Mouse (Mus musculus) lung, embryonic 16.5 days (tissue): ENCODE measurements at regions not wholly inside any gene's neighbourhood (a gene's known extent, or its start where the extent isn't known, plus 50 kb on each side); places are given as distances from the start of the nearest gene placed in this dataset.
A peak's percentile ranks its signal among the peaks of the same experiment; 100 is the strongest.

ENCODE experiments used
- ATAC-seq: fragments of 200-750 bp; cut with Nextera tagmentation; 2 replicates; pipeline ENCODE4 v1.8.0; 2017; ENCODE audit warnings: low read depth, mild to moderate bottlenecking, moderate library complexity
- H3K27ac ChIP-seq: fragments of 300-500 bp; sonication (generic); 2 replicates; pipeline ENCODE4 v1.5.1; 2014; ENCODE audit warnings: mild to moderate bottlenecking, control low read depth, low read length
- H3K27me3 ChIP-seq: fragments of 300-500 bp; sonication (generic); 2 replicates; pipeline ENCODE4 v1.6.1; 2014; ENCODE audit warnings: low read depth, low read length, mixed read lengths; ENCODE audit not compliant: control insufficient read depth, insufficient read depth
- H3K36me3 ChIP-seq: fragments of 300-500 bp; sonication (generic); 2 replicates; pipeline ENCODE4 v1.6.1; 2014; ENCODE audit warnings: low read length; ENCODE audit not compliant: control insufficient read depth, insufficient read depth
- H3K4me1 ChIP-seq: fragments of 300-500 bp; sonication (generic); replicated peaks from 2 replicates; pipeline ENCODE4 v1.6.1; 2014; ENCODE audit warnings: low read length, mixed read lengths; ENCODE audit not compliant: control insufficient read depth, insufficient read depth
- H3K4me2 ChIP-seq: fragments of 300-500 bp; sonication (generic); 2 replicates; pipeline ENCODE4 v1.6.1; 2014; ENCODE audit warnings: low read depth, low read length, control low read depth
- H3K4me3 ChIP-seq: fragments of 300-500 bp; sonication (generic); 2 replicates; pipeline ENCODE4 v1.5.1; 2014; ENCODE audit warnings: mild to moderate bottlenecking, low read length, control low read depth
- H3K9ac ChIP-seq: fragments of 300-500 bp; sonication (generic); 2 replicates; pipeline ENCODE4 v1.6.1; 2014; ENCODE audit warnings: low read length, control low read depth
- H3K9me3 ChIP-seq: fragments of 300-500 bp; sonication (generic); 2 replicates; pipeline ENCODE4 v1.6.1; 2016; ENCODE audit warnings: low read length; ENCODE audit not compliant: control insufficient read depth
- WGBS: fragments of 180-500 bp; shearing (Covaris S2); extraction: QIAGEN DNeasy Blood & Tissue Kit; methylation state at CpG from one replicate; pipeline ENCODE4 v1.1.7; 2014; 5-methylcytosine and 5-hydroxymethylcytosine counted together

GRCm38 (mm10) chr16:52742166-52742565 lies 288.3 kb upstream of the Alcam start:
- H3K27me3 ChIP-seq, result no peaks in the 10 kb centered on the region
- no peak overlapping the region for H3K9ac ChIP-seq
- H3K9me3 ChIP-seq, result no peaks in the 10 kb centered on the region
- no peaks in the 10 kb centered on the region for H3K4me1 ChIP-seq
- no peak for ATAC-seq
- no peak overlapping the region for H3K4me2 ChIP-seq
- H3K36me3 ChIP-seq, result no peaks in the 10 kb centered on the region
- WGBS, result 64% methylated on average over 3 of the region's 3 CpGs
- no peak overlapping the region for H3K27ac ChIP-seq
- H3K4me3 ChIP-seq, result no peak overlapping the region

- ATAC-seq, result no peak
- no peak overlapping the region for H3K27ac ChIP-seq
- H3K4me2 ChIP-seq, result no peak overlapping the region
- 80% methylated on average over 3 of the region's 3 CpGs for WGBS
- H3K36me3 ChIP-seq, result no peaks in the 10 kb centered on the region
- no peaks in the 10 kb centered on the region for H3K27me3 ChIP-seq
- H3K4me1 ChIP-seq, result no peaks in the 10 kb centered on the region
- H3K9me3 ChIP-seq, result no peaks in the 10 kb centered on the region
- H3K4me3 ChIP-seq, result no peak overlapping the region
- H3K9ac ChIP-seq, result no peak overlapping the region
Measured at GRCm38 (mm10) chr16:52726120-52726844, 272.4 kb upstream of the Alcam start.

GRCm38 (mm10) chr16:52718231-52718932 lies 264.5 kb upstream of the Alcam start:
- Histone ChIP-seq H3K27ac (no peak overlapping the region), H3K4me2 (no peak overlapping the region), H3K4me3 (no peak overlapping the region), H3K4me1 (no peaks in the 10 kb centered on the region), H3K27me3 (no peaks in the 10 kb centered on the region), H3K36me3 (no peaks in the 10 kb centered on the region), H3K9ac (no peak overlapping the region), H3K9me3 (no peaks in the 10 kb centered on the region)
- 77% methylated on average over 1 of the region's 1 CpGs for WGBS
- no peak for ATAC-seq

- no peak overlapping the region for H3K4me2 ChIP-seq
- H3K27ac ChIP-seq, result no peak overlapping the region
- H3K9me3 ChIP-seq, result no peaks in the 10 kb centered on the region
- no peak overlapping the region for H3K4me3 ChIP-seq
- no peaks in the 10 kb centered on the region for H3K4me1 ChIP-seq
- H3K27me3 ChIP-seq, result no peaks in the 10 kb centered on the region
- 71% methylated on average over 1 of the region's 1 CpGs for WGBS
- H3K36me3 ChIP-seq, result no peaks in the 10 kb centered on the region
- no peak overlapping the region for H3K9ac ChIP-seq
- no peak for ATAC-seq
Measured at GRCm38 (mm10) chr16:52690272-52690671, 236.4 kb upstream of the Alcam start.

GRCm38 (mm10) chr16:52654825-52655224 lies 201.0 kb upstream of the Alcam start:
- no peak overlapping the region for H3K4me3 ChIP-seq
- H3K27me3 ChIP-seq, result no peaks in the 10 kb centered on the region
- H3K9me3 ChIP-seq, result no peaks in the 10 kb centered on the region
- peak; percentile 34; the same call in 1 of the 2 replicates for ATAC-seq
- H3K4me2 ChIP-seq, result no peak overlapping the region
- H3K4me1 ChIP-seq, result no peaks in the 10 kb centered on the region
- no peak overlapping the region for H3K9ac ChIP-seq
- no peak overlapping the region for H3K27ac ChIP-seq
- no peaks in the 10 kb centered on the region for H3K36me3 ChIP-seq
